Mouse (Mus musculus): ENCODE measurements around the gene Igsf3. TPM values are rescaled to one million over a fixed set of nuclear protein-coding genes. Genes with fewer than 3 reads are reported as not detected.

Gene Igsf3
- polyA plus RNA-seq, 2 experiments: 1.3 to 3.2 TPM

DNA sequence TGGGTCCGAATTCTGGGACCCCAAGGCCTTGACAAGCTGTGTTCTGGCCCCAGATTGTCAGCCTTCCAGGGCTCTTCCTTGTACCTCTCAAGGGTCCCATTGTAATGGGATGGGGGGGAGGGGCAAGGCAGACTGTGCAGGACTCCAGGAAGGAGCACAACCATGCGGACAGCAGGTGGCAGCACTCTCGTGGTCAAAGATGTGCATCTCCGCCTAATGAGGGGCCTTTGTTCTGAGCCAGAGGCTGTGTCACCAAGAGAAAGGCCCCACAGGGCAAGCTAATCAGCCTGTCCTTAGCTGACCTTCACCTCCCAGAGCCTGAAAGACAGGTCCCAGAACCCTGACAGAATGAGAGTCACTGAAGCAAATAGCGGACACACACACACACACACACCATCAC, 129.3 kb downstream of the Igsf3 start:
- H3K4me3 ChIP-seq (ENCODE audit: insufficient read depth in 1 of 2, low read depth in 2 of 2, low read length in 2 of 2): no peak overlapping the region
- 33% methylated on average over 5 of the region's 5 CpGs for WGBS (ENCODE audit: insufficient replicate concordance)
- H3K27me3 ChIP-seq (ENCODE audit: control insufficient read depth, insufficient read depth, low read length): no peaks in the 10 kb centered on the region
- ATAC-seq (ENCODE audit: insufficient read depth) (peak; percentile 41; the same call in 1 of the 2 replicates), DNase-seq (ENCODE audit: low read depth in 3 of 3, low spot score in 3 of 3) (peak; percentile 32 to 40 (median 38))
- TF ChIP-seq CTCF (IDR thresholded peaks at IDR 0.05; ENCODE audit: low read depth) (peak; percentile 84), EP300 (IDR thresholded peaks at IDR 0.05; ENCODE audit: low read depth) (no peak)
- no peak overlapping the region for H3K4me2 ChIP-seq (ENCODE audit: low read depth)
- no peaks in the 10 kb centered on the region for H3K9me3 ChIP-seq (ENCODE audit: control insufficient read depth, low read length)
- no peak overlapping the region for H3K9ac ChIP-seq (replicated peaks)
- peaks cover 0 to 13% of the 10 kb centered on the region in 2 experiments; a peak in 1 of 4 replicates for H3K4me1 ChIP-seq (replicated peaks; ENCODE audit: control insufficient read depth in 2 of 2, insufficient read depth in 2 of 2, low read length in 1 of 2)
- H3K36me3 ChIP-seq (replicated peaks; ENCODE audit: control insufficient read depth, insufficient read depth, low read depth): no peaks in the 10 kb centered on the region
- no peak overlapping the region for H3K27ac ChIP-seq

DNA sequence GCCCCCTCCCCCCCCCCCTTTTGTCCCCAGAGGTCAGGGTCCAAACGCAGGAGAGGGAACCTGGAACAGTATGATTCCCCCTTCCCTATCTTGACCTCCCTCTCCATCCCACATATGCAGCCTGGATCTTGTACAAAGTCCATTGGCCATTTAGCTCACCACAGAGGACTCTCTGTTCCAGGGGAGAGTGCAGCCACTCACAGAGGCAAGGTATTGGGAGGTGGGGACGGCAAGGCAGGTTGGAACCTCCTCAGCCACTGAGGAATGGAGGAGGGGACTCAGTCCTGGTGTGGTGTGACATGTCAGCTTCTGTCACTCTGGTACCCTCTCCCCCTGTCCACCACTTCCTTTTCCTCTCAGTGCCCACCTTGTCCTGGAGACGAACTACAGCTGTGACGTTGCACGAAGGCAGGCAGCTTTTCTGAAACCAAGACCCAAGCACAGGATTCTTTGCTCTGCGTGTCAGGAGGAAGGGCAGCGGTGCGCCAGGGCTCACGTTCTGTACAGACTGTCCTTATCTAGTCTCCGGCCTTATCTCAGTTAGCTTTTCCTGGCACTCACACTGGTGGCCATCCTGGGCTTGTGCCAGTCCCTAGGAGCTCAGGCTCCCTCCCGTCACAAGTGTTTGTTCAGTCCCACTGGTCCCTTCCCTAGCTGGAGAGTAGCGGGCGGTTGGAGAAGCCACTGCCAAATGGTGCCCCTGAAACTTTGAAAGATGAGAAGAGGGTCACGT, 130.3 kb downstream of the Igsf3 start:
- no peak for ATAC-seq (ENCODE audit: insufficient read depth)
- Histone ChIP-seq H3K4me2 (ENCODE audit: low read depth) (no peak overlapping the region), H3K4me3 (ENCODE audit: insufficient read depth in 1 of 2, low read depth in 2 of 2, low read length in 2 of 2) (no peak overlapping the region), H3K27me3 (ENCODE audit: control insufficient read depth, insufficient read depth, low read length) (no peaks in the 10 kb centered on the region), H3K27ac (no peak overlapping the region), H3K9ac (replicated peaks) (no peak overlapping the region), H3K9me3 (ENCODE audit: control insufficient read depth, low read length) (no peaks in the 10 kb centered on the region), H3K36me3 (replicated peaks; ENCODE audit: control insufficient read depth, insufficient read depth, low read depth) (no peaks in the 10 kb centered on the region), H3K4me1 (replicated peaks; ENCODE audit: control insufficient read depth in 2 of 2, insufficient read depth in 2 of 2, low read length in 1 of 2) (peaks cover 0 to 13% of the 10 kb centered on the region in 2 experiments; a peak in 1 of 4 replicates)
- WGBS (ENCODE audit: insufficient replicate concordance): 19% methylated on average over 14 of the region's 14 CpGs
- TF ChIP-seq EP300 (IDR thresholded peaks at IDR 0.05; ENCODE audit: low read depth) (no peak), CTCF (IDR thresholded peaks at IDR 0.05; ENCODE audit: low read depth) (no peak)
- no peak for DNase-seq (ENCODE audit: low read depth in 3 of 3, low spot score in 3 of 3)

DNA sequence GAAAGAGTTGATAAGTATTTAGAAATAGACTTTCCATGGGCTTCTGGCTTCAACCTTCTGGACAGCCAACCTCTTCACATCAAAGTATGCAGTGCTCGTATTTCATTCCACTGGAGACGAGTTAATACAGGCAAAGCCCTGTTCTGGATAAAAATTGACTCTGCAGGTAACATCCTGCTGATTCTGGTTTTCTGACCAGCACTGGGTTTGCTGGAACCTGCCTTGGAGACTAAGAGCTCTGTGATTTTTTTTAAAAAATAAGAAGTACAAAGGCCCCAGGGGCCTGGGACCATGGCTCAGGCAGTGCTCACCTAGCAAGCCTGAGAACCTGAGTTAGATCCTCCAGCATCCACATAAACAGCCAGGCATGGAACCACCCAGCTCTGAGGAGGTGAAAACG, 130.9 kb downstream of the Igsf3 start:
- no peak overlapping the region for H3K27ac ChIP-seq
- TF ChIP-seq CTCF (IDR thresholded peaks at IDR 0.05; ENCODE audit: low read depth) (no peak), EP300 (IDR thresholded peaks at IDR 0.05; ENCODE audit: low read depth) (no peak)
- H3K9me3 ChIP-seq (ENCODE audit: control insufficient read depth, low read length): no peaks in the 10 kb centered on the region
- no peak overlapping the region for H3K9ac ChIP-seq (replicated peaks)
- H3K27me3 ChIP-seq (ENCODE audit: control insufficient read depth, insufficient read depth, low read length): no peaks in the 10 kb centered on the region
- no peaks in the 10 kb centered on the region for H3K36me3 ChIP-seq (replicated peaks; ENCODE audit: control insufficient read depth, insufficient read depth, low read depth)
- no peak overlapping the region for H3K4me2 ChIP-seq (ENCODE audit: low read depth)
- H3K4me3 ChIP-seq (ENCODE audit: insufficient read depth in 1 of 2, low read depth in 2 of 2, low read length in 2 of 2): no peak overlapping the region
- H3K4me1 ChIP-seq (replicated peaks; ENCODE audit: control insufficient read depth in 2 of 2, insufficient read depth in 2 of 2, low read length in 1 of 2): peaks cover 0 to 13% of the 10 kb centered on the region in 2 experiments; a peak in 1 of 4 replicates
- WGBS (ENCODE audit: insufficient replicate concordance): 62% methylated on average over 3 of the region's 3 CpGs
- DNase-seq (ENCODE audit: low read depth in 3 of 3, low spot score in 3 of 3): no peak
- ATAC-seq (ENCODE audit: insufficient read depth): no peak

DNA sequence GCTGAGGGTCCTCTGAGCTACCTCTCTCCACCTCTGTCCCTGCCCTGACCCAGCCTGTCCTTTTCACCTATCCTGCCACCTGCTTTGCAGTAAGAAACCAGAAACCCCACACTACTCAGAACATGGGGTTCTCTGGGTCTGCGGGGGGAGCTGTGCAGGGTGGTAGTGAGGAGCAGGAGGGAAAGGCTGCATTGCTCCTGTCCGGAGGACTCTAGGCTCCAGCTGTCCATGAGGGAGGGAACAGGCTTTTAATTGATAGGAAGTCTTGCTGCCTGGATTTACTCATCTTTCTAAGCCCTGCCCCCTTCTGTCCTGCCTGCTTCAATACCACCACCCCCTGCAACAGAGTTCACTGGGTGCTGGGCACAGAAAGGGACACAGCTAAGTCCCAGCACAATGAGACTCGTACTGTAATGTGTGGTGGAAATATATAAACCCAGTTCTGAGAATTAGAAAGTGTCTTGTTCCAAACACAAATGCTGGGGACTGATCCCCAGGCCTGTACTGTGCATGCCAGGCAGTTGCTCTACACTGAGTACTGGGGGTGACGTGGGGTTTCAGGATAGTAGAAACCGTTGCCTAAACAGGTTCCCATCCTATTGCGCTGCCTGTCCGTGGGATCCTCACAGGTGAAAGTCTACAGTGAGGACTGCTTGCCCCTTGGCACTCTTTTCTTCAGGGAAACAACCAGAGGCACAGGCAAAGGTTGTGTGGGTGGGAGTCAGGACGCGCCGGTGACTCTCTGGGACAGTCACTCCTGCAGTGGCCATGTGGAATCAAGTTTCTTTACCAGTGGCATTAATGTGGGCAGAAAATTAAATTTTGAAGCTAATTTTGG, 133.0 kb downstream of the Igsf3 start:
- no peak overlapping the region for H3K27ac ChIP-seq

DNA sequence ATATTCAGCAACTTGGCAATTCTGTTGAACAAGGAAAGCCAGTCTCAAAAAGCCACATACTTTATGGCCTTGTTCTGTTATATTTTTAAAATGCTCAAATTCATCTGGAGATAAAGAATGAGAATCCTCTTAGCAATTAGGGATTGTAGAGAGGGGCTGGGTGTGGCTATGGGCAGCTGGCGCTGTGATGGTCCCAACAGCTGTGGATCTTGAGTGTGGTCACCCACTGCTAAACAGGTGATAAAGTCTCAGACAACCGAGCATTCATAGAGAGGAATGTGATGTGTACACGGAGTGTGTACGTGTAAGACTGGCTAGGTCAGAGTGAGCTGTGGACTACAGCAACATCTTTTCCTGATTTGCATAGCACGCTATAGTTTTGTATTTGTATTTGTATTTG, 133.7 kb downstream of the Igsf3 start:
- 59% methylated on average over 5 of the region's 5 CpGs for WGBS (ENCODE audit: insufficient replicate concordance)
- no peak overlapping the region for H3K4me2 ChIP-seq (ENCODE audit: low read depth)
- DNase-seq (ENCODE audit: low read depth in 3 of 3, low spot score in 3 of 3): no peak

More for the DNA sequence above, 133.0 kb downstream of the Igsf3 start:
- DNase-seq (ENCODE audit: low read depth in 3 of 3, low spot score in 3 of 3) (no peak), ATAC-seq (ENCODE audit: insufficient read depth) (no peak)
- Histone ChIP-seq H3K27me3 (ENCODE audit: control insufficient read depth, insufficient read depth, low read length) (no peaks in the 10 kb centered on the region), H3K4me1 (replicated peaks; ENCODE audit: control insufficient read depth in 2 of 2, insufficient read depth in 2 of 2, low read length in 1 of 2) (peaks cover 0 to 13% of the 10 kb centered on the region in 2 experiments; a peak in 2 of 4 replicates), H3K4me2 (ENCODE audit: low read depth) (no peak overlapping the region), H3K9ac (replicated peaks) (no peak overlapping the region), H3K36me3 (replicated peaks; ENCODE audit: control insufficient read depth, insufficient read depth, low read depth) (no peaks in the 10 kb centered on the region), H3K9me3 (ENCODE audit: control insufficient read depth, low read length) (no peaks in the 10 kb centered on the region), H3K4me3 (ENCODE audit: insufficient read depth in 1 of 2, low read depth in 2 of 2, low read length in 2 of 2) (no peak overlapping the region)
- WGBS (ENCODE audit: insufficient replicate concordance): 74% methylated on average over 10 of the region's 10 CpGs
- TF ChIP-seq EP300 (IDR thresholded peaks at IDR 0.05; ENCODE audit: low read depth) (no peak), CTCF (IDR thresholded peaks at IDR 0.05; ENCODE audit: low read depth) (no peak)

More for the DNA sequence above, 133.7 kb downstream of the Igsf3 start:
- Histone ChIP-seq H3K4me3 (ENCODE audit: insufficient read depth in 1 of 2, low read depth in 2 of 2, low read length in 2 of 2) (no peak overlapping the region), H3K9ac (replicated peaks) (no peak overlapping the region), H3K9me3 (ENCODE audit: control insufficient read depth, low read length) (no peaks in the 10 kb centered on the region), H3K36me3 (replicated peaks; ENCODE audit: control insufficient read depth, insufficient read depth, low read depth) (no peaks in the 10 kb centered on the region), H3K4me1 (replicated peaks; ENCODE audit: control insufficient read depth in 2 of 2, insufficient read depth in 2 of 2, low read length in 1 of 2) (peaks cover 0 to 15% of the 10 kb centered on the region in 2 experiments; a peak in 2 of 4 replicates), H3K27me3 (ENCODE audit: control insufficient read depth, insufficient read depth, low read length) (no peaks in the 10 kb centered on the region), H3K27ac (no peak overlapping the region)
- no peak for ATAC-seq (ENCODE audit: insufficient read depth)
- TF ChIP-seq EP300 (IDR thresholded peaks at IDR 0.05; ENCODE audit: low read depth): no peak
- no peak for TF ChIP-seq CTCF (IDR thresholded peaks at IDR 0.05; ENCODE audit: low read depth)

Other genes with a start within 250 kb of the Igsf3 start
- 0.04 TPM in 1 of 2 replicates, not detected in the other for gene Cd2, start 89.1 kb upstream of the Igsf3 start, polyA plus RNA-seq (2012; rRNA removed)
- not detected in 2 replicates for gene Cd2, start 89.1 kb upstream of the Igsf3 start, polyA plus RNA-seq (2014; fragmentation: Nextera tagmentation; extraction: Ambion mirVana)
- gene Atp1a1, start 227.6 kb downstream of the Igsf3 start, polyA plus RNA-seq (2012; rRNA removed): 44.0 and 48.4 TPM in 2 replicates
- gene Atp1a1, start 227.6 kb downstream of the Igsf3 start, polyA plus RNA-seq (2014; fragmentation: Nextera tagmentation; extraction: Ambion mirVana): 54.7 and 62.2 TPM in 2 replicates

Data from liver, embryonic 14.5 days (tissue).